Mouse (Mus musculus) adrenal gland, adult 2 months (tissue): Measurements from ENCODE around the gene Fam173a. TPM values are rescaled to one million over a fixed set of nuclear protein-coding genes. Genes with fewer than 3 reads are reported as not detected.

Source experiments
- DNase-seq: peaks from one replicate; pipeline ENCODE4 v3.0.0; 2021
- long read RNA-seq: library from polyadenylated mRNA; stranded (forward); transcript quantifications from one replicate; pipeline ENCODE4 v2.0.0, GENCODE M21; 2021
- polyA plus RNA-seq: library from polyadenylated mRNA; depleted of rRNA; stranded (reverse); fragments of >200 nt; gene quantifications from 2 replicates; pipeline ENCODE4 v1.2.3, GENCODE M21; 2012; rRNA removed
- total RNA-seq, 2 experiments: library from RNA; stranded (reverse); gene quantifications; 2 replicates each; pipeline ENCODE4 v1.2.3; 2021

Gene Fam173a
- total RNA-seq = 10 to 100 TPM; 52.0 to 81.1 TPM
- polyA plus RNA-seq = 125 and 146 TPM in 2 replicates
- long read RNA-seq, transcript Fam173a-201 (5 exons, 1,321 nt) = major isoform, 35 of 44 reads
- long read RNA-seq, partial matches to known transcripts = 0 of 44 reads
- long read RNA-seq, other reads (novel, unspliced or antisense) = 1 of 44 reads

DNA sequence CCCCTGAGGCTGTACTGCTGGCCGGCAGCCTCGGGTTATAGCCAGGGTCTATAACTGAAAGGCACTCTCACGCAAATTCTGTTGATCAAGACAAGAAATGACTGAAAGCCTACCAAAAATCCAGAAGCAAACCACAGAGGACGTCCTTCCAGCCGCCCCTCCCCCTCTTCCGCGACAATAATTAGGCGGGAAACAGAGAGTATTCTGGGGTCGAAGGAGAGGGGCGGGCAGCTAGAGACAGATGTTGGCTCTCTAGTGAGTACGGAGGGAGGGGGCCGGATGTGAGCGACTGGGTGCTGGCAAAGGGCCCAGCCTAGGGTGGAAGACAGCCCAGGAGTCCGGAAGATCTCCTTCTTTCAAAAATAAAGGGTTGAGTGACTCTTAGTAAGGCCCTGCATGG, at the start of gene Fam173a:
Gene Fam173a, minus strand, starts transcription at position 287 of the 400 bp plus-strand sequence.
- peak; percentile 84 for DNase-seq

DNA sequence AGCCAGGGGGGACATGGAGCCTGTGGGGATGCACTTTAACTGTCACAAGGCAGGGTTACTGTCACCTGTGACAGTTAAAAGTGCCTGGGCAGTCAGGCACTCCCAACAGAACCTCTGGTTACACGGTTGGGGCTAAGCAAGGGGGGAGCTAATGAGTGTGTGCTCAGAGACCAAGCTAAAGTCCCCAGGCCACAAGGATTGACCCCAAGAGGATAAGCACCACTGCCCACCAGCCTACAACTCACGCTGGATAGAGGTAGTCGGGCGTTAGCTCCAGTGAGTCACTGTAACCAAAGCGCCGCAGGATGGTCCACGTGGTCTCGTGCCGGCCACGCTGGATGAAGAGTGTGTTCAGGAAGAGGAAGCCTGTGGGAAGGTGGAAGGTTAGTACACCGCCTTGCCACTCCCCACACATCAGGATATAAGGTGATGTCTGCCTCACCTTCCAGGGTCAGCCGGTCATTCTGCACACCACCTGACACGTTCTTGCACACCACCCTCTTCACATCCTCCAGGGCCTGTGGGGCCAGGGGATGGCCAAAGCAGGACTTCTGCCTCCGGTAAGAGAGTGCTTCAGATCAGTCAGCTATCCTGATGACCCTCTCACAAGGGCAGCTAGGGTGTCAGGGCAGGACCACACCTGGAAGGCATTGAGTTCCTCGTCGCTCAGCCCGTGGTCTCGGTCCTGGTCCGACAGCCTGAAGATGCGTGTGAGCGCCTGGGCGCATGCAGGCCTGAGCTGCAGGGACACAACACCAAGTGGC, 48.6 kb upstream of the Fam173a start, which contains the start of gene Gm20683:
Gene Gm20683, minus strand, starts transcription at position 647 of the 764 bp plus-strand sequence.
- DNase-seq = no peak

DNA sequence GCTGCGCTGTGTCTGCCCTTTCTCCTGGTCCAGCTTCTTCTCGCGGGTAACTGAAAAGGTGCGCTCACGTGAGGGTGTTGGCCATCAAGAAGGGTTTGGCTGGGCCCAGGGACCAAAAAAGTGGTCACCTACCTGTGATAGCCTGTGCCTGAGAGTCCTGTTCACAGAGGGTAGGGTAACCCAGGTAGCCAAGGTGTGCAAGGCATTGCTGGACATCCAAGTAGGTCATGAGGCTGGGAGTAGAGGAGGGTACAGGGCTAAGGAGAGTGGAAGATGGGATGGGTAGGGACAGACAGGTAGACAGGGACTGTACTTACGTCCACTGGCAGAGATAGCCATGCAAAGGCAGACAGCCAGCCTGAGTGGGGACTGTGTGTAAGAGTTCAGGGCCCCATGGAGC, 47.8 kb upstream of the Fam173a start:
- no peak for DNase-seq

DNA sequence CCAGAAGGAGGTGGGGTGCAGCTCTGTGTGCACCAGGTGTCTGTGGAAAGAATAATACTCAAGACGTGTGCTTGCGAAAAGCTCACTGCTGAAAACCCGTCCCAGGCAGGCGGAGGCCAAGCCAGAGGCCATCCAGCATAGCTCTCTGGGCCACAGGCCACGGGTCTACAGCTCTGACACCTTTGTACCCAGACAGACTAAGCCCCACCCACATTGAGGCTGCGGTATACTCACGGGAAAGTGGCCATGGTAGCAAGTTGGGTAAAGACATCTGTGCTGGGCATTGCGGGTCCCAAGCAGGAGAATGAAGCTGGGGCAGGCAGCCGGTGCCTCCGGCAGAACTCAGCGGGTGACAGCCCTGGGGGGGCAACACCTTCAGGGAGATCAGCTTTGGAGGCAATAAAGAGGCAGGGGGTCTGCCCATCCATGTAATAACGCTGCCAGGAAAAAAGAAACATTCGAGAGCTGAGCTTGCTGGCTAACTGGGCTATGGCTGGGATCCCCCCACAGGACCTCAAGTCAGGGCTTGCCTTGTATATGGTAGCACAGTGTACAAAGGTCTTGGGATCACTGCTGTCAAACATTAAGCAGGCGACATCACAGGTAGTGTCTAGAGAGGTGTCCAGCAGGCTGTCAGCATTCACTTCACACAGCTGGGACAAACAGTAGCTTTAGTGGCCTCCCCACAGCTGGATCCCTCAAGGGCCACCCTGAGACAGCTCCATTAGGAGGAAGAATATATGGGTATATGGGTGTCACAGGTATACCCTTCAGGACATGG, 46.9 kb upstream of the Fam173a start:
- DNase-seq = no peak

DNA sequence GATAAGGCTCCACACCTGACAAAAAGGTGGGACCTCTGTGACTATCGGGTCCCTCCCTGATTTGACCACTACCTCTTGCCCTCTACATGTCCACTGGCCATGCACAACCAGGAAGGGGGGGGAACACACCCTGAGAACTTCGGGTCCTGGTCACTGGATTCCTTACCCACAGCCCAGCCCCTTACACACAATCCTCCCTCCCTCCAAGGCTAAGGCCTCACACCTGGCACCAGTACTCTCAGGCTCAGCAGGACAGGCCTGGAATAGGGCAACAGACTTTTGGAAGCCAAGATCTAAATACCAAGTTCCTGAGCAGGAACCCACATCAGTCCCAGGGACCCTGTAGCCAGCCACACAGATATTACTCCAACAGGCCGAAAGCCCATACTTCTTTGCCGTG, 46.2 kb upstream of the Fam173a start:
- DNase-seq = no peak

DNA sequence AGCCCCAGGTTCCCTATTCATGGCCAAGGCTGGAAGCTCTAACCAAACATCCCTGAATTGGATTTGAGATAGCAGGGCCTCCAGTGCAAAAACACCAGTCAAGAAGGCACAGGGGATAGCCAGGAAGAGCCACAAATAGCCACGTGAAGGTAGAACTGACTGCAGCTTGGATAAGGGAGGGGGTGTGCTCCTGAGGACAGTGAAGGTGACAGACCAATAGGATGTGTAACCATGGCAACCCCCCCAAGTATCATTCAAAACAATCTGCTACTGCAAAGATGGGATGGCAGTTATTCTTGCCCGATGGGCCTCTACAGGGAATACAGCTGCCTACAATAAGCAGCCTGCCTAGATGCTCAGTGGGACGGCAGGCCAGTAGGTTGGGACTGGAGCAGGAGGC, 44.8 kb upstream of the Fam173a start:
- no peak for DNase-seq

DNA sequence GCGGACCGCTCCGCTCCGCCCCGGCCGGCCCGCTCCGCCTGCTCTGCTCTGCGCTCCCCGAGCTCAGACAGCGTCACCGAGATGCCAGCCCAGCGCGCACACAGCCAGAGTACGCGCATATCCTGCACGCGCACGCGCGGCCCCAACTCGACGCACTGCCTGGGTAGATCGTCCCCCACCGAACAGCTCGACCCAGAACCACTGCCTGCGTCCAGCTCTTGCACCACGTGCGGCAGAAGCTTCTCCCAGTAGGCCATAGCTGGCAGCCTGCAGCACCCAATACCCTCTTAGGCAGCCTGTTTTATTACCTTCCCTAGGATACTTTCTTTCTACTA, 44.3 kb upstream of the Fam173a start, which contains the start of gene Rhbdl1:
Gene Rhbdl1, minus strand, starts transcription at position 220 of the 335 bp plus-strand sequence.
- peak; percentile 93 for DNase-seq

DNA sequence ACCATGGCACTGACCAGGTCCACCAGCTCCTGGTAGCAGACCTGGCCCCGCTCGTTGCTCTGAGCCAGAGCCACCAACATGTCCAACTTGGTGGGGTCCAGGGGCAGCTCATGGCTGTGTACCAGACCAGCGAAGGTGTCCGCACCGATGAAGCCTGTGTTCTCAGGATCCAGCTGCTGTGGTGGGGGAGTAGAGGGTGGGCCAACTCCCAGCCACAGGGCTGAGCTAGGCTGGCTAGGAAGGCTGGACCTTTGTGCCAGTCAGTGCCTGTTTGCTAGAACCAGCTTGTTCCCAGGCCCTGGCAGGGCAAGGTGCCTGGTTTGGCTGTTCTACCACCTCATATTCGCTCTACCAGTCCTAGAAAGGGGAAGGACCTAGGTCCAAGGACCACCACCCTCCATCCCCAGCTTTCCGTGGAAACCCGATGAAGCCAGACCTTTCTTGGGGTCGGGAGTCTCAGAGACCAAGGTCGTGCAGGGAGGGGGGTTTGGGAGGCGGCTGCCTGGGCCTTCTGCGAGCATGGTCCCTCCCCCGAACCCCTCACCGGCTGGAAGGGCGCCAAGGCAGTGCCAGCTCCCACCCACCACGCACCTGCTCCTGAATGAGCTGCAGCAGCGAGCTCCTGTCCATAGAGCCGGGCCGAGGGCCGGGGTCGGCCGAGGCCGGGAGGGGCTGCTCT, 43.8 kb upstream of the Fam173a start:
- DNase-seq = no peak

DNA sequence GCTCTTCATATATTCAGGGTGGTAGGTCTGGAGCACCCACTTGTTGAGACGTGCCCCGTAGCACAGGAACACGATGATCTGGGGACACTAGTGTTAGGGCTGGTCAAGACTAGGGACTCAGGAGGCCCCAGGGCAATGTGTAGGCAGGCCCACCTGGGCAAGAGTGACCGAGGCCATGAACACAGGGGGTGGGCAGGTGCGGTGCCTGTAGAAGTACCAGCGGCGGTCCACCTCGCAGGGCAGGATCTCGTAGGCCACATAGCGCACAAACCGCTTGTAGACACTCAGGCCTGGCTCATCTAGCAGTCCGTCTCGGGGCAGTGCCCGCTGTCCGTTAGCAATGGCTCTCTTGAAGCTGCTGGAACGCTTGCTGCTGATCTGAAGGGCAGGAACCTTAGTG, 43.1 kb upstream of the Fam173a start:
- peak; percentile 42 for DNase-seq

DNA sequence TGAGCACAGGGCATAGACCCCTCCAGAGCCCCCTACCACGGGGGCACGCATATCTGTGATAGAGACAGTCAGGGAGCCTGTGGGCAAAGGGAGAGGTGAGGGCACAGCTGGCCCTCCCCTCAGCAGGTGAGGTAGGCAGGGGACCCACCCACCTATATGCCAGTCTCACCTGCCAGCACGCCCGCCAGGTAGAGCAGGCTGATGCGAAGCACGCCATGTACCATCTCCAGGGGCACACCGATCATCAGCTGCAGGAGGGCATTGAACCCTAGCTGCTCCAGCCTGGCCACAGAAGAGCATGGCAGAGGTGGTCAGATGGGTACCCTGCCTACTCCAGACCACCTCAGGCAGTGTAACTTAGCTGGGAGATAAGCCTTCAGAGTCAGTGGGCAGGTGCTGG, 42.6 kb upstream of the Fam173a start:
- no peak for DNase-seq

DNA sequence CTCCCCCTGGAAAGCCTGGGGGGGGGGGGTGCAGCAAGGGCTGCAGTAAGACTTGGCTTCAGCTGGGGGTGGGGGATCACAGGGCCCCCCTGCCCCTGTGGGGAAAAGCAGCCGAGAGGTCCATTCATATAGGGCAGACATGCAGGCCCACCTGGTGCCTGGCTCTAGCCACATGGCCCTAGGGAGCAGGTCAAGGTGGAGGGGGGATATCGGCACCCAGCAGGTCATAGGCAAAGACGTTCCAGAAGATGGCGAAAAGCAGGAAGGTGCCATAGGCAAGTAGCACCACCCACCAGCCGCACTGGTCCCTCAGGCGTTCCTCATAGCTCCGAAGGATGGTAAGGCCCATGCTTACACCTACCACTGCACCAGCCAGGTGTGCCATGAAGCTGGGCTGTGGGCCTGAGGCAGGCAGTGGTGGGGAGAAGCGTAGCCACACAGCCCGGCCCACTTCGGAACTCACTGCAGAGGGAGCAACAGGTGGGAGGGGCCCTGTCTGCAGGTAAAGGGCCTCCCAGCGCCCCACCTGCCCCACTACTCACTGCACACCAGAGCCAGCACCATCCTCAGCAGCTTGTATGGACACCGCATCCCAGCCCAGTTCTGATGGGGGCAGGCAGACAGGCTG, 42.0 kb upstream of the Fam173a start:
- no peak for DNase-seq

DNA sequence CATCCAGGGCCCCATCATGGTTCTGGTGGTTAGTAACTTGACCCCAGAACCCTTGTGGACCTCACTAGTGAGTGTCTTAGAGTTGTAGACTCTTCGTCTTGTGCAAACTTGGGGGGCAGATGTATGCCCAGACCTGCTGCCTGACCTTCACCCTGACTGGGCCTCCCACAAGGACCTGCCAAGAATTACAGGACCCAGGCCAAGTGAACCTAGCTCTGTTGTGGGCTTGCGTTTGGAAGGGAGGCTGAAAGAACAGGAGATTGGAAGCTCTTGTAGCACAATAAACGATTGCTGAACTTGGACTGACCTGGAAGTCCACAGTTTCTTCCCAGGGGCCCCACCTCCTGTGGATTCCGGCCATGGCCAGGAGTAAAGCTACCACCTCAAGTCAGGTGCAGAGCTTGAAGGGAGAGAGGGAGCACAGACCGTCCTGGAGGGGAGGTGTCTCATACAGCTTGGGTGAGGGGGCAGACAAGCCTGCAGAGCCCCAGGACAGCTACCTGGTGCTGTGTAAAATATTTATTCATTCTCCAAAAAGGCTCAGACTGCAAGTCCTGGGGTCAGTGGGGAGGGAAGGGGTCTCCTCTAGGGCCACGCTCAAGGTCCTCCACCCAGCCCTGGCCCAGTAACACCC, 41.4 kb upstream of the Fam173a start:
- peak; percentile 68 for DNase-seq

DNA sequence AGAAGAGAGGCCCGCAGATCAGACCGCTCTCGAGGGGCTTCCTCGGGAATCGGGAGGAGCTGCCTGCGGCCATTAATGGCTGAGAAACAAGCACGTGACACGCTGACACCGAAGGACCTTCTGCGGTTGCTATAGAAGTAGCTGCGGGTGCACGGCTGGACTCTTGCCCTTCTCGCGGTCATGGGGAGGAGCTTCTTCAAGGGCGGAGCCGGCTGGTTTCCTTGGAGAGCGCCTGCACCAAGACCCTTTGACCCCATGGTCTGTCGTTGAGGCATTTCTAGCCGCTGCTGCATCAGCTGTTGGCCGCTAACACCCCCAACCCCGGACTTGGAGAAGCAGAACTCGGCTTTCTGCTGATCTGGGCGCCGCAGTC, 40.6 kb upstream of the Fam173a start, which contains the start of gene Stub1:
Gene Stub1, minus strand, starts transcription at position 114 of the 373 bp plus-strand sequence.
- DNase-seq = peak; percentile 97

DNA sequence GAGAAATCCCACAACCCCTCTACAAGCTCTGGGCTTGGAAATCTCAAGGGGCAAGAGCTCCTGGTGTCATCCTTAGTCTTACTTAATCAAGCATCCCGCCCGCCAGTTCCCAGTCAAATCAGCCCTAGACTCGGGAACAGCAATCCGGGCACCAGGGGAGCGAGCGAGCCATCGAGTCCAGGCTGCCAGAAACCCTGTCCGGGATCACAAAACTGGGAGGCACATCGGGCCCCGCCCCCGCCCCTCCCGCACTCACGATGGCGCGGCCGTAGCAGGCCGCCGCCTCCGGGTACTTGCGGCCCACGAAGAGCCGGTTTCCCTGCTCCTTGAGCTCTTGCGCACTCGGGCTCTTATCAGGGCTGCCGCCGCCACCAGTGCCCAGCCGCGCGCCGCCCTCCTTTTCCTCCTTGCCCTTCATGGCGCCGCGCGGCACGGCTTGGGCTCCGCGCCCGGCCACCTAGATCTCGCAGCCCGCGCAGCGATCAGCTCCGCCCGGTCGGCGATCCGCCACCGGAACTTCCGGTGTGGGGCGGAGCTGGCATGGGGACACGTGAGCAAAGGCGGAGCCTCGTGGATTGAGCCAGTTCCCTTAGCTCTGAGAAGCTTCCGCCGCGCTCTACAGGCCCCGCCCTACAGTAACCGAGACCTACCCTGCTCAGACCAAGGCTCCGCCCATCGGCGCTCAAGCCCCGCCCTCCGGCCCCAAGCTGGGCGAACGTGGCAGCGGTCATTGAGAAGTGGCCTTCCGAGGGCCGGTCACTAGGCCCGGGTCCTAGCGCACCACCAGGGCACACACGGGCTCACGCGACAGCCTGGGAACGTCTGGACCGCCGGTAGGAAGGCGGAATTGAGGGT, 40.0 kb upstream of the Fam173a start:
- peak; percentile 100 for DNase-seq

DNA sequence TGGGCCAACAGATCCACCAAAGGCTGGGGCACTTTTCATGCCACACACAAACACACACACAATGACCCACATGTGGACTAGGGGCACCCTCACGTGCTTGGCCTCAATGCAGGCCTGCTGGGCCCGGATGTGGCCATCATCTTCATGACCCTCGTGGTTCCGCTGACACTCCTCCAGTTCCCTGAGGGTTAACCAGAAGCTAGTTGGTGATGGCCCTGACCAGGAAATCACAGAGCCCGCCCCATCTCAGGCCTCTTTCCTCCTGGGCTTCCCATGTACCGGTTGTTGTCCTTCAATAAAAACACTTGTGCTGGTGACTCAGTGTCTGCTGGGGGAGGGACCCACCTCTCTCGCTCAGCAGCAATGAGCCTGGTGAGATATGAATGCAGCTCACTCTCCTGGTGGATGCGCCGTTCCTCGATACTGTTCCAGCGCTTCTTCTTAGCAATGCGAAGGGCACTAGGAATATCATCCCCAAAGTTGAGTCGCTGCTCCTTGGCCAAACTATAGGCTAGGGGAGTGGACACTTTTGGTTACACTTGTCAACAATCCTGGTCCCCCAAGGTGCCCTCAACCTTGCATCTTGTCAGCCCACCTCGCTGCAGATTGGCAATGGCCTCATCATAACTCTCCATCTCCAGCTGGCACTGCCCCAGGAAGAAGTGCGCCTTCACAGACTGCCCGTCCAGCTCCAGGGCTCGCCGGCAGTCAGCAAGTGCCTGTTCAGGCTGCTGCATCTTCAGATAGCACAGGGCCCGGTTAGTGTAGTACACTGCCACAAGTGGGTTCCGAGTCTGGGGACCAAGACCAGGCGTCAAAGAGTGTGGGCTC, 39.0 kb upstream of the Fam173a start:
- peak; percentile 82 for DNase-seq

DNA sequence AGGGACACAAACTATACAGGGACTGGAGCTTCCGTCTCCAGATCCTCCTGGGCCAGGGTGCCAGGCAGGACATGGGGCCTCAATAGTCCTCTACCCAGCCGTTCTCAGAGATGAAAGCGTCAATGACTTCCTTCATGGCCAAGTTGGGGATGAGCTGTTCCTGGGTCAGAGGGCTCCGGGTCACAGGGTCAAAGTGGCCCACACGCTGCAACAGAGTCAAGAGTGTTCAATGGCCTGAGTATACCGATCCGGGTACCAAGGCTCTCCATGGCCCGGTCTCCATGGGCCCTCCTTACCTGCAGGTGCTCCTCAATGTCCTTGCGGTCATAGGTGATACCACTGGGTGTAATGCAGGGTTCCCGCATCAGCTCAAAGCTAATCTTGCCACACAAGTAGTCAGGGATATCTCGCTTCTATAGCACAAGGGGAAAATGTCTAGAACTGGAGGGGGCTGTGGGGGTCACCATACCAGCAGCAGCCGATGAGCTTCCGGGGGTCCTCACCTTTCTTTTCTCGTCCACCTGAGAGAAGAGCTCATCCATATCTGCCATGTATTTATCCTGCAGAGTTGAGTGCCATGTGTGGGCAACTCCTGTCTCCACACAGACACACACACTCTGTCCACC, 38.2 kb upstream of the Fam173a start:
- DNase-seq = no peak

DNA sequence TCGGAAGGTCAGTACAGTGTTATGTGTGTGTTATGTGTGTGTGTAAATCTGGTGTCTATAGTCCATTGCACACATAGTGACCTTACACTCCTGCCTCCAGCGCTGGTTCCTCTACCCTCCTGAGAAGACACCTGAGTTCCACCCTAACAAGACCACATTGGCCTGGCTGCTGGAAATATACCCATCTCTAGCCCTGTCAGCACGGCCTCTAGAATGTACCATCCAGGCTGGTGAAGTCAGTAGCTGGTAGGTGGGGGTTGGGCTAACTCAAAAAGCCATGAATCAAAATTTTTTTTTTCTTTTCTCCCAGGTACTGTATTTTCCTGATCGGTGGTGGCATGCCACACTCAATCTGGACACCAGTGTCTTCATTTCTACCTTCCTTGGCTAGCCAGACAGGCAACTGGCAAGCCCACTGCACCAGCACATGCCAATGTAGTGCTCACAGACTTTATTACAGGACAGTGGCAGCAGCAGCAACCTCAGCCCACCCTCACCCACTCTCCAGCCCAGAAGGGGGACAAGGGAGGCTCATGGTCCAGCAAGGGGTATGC, 37.6 kb upstream of the Fam173a start:
- no peak for DNase-seq

DNA sequence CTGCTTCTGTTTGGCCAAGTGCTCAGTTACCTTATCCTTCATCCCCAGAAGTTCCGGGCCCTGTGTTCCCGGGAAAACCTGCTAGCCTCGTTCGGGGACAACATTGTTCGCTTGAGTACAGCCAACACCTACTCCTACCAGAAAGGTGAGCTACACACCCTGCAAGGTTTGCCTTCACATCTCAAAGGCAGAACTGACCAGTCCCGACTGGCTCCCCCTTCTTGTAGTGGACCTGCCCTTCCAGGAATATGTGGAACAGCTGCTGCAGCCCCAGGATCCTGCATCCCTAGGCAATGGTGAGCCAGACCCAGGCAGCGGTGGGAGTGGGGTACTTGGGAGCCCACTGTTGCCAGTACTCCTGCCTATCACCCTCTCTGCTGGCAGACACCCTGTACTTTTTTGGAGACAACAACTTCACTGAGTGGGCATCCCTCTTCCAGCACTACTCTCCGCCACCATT, 36.9 kb upstream of the Fam173a start:
- no peak for DNase-seq
